Mouse (Mus musculus): ENCODE results near the gene Myom1.

- TF ChIP-seq CTCF (IDR thresholded peaks at IDR 0.05; ENCODE audit: low read depth, low read length): no peak
- TF ChIP-seq POLR2A (IDR thresholded peaks at IDR 0.05; ENCODE audit: borderline replicate concordance, low read depth, low read length): no peak
These were observed 130.5 kb downstream of the Myom1 start for GRCm38 (mm10) chr17:71132856-71133439.

Measured in bone marrow macrophage, adult 2 months (primary cell).